ENCODE assay signal across 13 mouse cellular contexts in genomic region chr6:35705587-35705986, GRCm38 (mm10).
DNase-seq lines count a peak whose midpoint lies in the region.
"Had no signal": no experiment of that assay in that cellular context is flagged by ENCODE, and none has a peak within 500 bp of the region (broad histone marks: within the 10 kb centered on the region; RNA-seq: fewer than 3 reads in every experiment).

No protein-coding gene starts in this region.

- DNase-seq in layer of hippocampus, adult 11-12 months (ENCODE audit: low spot score), result peak; percentile 5
- DNase-seq in layer of hippocampus, postnatal 25 days (ENCODE audit: extremely low spot score in 1 of 2, low spot score in 1 of 2), result no peak
- DNase-seq in brain, adult 2 months (ENCODE audit: low read depth, low spot score), result peak; percentile 90
- peak; percentile 44 to 56 for DNase-seq in cerebellum, adult 18-20 months
- peak; percentile 22 to 52 for DNase-seq in cerebellum, postnatal 25 days
- DNase-seq in kidney, adult 11 months, result no peak
- no peak for DNase-seq in retina, postnatal 1 day
- DNase-seq: adrenal gland, postnatal 36 days; forebrain, postnatal 0 days; gastrocnemius, postnatal 14 days; heart, adult 2 months; thymus, adult 18-20 months; thymus, postnatal 4 days had no signal

Comparison
In these comparisons a context has a peak if more than half of its experiments do, and no peak if none do; other contexts are left out.
1. DNase-seq: peak in layer of hippocampus, adult 11-12 months (single experiment), brain, adult 2 months (single experiment), cerebellum, adult 18-20 months (2 of 2) and cerebellum, postnatal 25 days (2 of 2); none in layer of hippocampus, postnatal 25 days (0 of 2), kidney, adult 11 months (single experiment) and retina, postnatal 1 day (single experiment).